Mouse (Mus musculus) C2C12 (cell line): ENCODE measurements around the gene Ampd2. TPM values are rescaled to one million over a fixed set of nuclear protein-coding genes. Genes with fewer than 3 reads are reported as not detected.

Experiments
- H3K27me3 ChIP-seq: one replicate; pipeline ENCODE4 v1.6.1; 2011; ENCODE audit not compliant: control insufficient read depth, insufficient read depth, insufficient read length
- H3K36me3 ChIP-seq: one replicate; pipeline ENCODE4 v1.6.1; 2011; ENCODE audit not compliant: control insufficient read depth, insufficient read depth
- H3K4me3 ChIP-seq: one replicate; pipeline ENCODE4 v1.5.1; 2011; ENCODE audit warnings: mild to moderate bottlenecking, control low read depth; ENCODE audit not compliant: poor library complexity, insufficient read depth, severe bottlenecking
- H3K79me2 ChIP-seq: one replicate; pipeline ENCODE4 v1.6.1; 2011; ENCODE audit not compliant: control insufficient read depth, insufficient read depth
- H3K79me3 ChIP-seq: one replicate; pipeline ENCODE4 v1.6.1; 2011; ENCODE audit warnings: low read depth, control low read depth
- H3ac ChIP-seq: one replicate; pipeline ENCODE3; 2011; ENCODE audit warnings: low read depth; ENCODE audit not compliant: control insufficient read depth, insufficient read length
- CEBPB ChIP-seq: IDR thresholded peaks from one replicate; pipeline ENCODE4 v1.6.1; 2011; ENCODE audit warnings: low read depth, mild to moderate bottlenecking, control low read depth, moderate library complexity
- CTCF ChIP-seq: IDR thresholded peaks from one replicate; pipeline ENCODE4 v1.5.1; 2011; ENCODE audit not compliant: control insufficient read depth, insufficient read depth, insufficient read length
- FOSL1 ChIP-seq: IDR thresholded peaks from one replicate; pipeline ENCODE4 v1.8.0; 2011; ENCODE audit warnings: mild to moderate bottlenecking, low read length; ENCODE audit not compliant: poor library complexity, insufficient read depth, severe bottlenecking
- MAX ChIP-seq: IDR thresholded peaks from one replicate; pipeline ENCODE4 v1.6.1; 2011; ENCODE audit warnings: mild to moderate bottlenecking, control low read depth
- MYOD1 ChIP-seq: IDR thresholded peaks from one replicate; pipeline ENCODE4 v1.6.1; 2011; ENCODE audit warnings: low read depth; ENCODE audit not compliant: control insufficient read depth, insufficient read length
- MYOG ChIP-seq: IDR thresholded peaks from one replicate; pipeline ENCODE4 v1.6.1; 2011; ENCODE audit not compliant: control insufficient read depth, insufficient read length; ENCODE audit errors: extremely low read depth
- USF1 ChIP-seq: IDR thresholded peaks from one replicate; pipeline ENCODE4 v1.6.1; 2011; ENCODE audit warnings: low read depth, mild to moderate bottlenecking, control low read depth, moderate library complexity
- polyA plus RNA-seq: library from polyadenylated mRNA; unstranded; fragments of >200 nt; fragmentation: generic; extraction: Trizol; gene quantifications from one replicate; pipeline ENCODE4 v1.2.1, GENCODE M21; 2012; ENCODE audit warnings: missing spikeins

The Ampd2 gene
- polyA plus RNA-seq, 1 experiment = 58.3 TPM

DNA sequence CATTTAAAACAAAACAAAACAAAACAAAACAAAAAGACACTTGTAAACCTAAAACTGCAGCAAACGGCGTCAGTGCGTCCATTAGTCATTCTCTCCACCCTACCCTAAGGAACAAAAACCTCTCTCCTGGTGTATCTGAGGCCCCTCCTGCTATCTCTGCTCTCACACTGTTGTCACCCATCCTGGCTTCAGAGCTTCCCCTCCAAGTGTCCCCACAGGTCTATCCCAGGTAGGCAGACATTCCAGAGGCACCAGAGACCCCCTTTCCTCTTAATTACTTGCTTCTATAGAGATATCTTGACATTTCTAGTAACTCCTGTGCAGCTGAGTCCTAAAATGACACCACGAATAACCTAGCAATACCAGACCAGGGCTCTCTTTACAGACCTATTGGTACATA lies 42.9 kb upstream of the Ampd2 start:
- TF ChIP-seq USF1 (no peak), CTCF (no peak), MYOG (no peak), MAX (no peak), FOSL1 (no peak), MYOD1 (no peak), CEBPB (no peak)
- H3K79me3 ChIP-seq = peaks cover 80% of the 10 kb centered on the region
- no peak overlapping the region for H3K4me3 ChIP-seq
- peaks cover 100% of the 10 kb centered on the region for H3K79me2 ChIP-seq
- H3K36me3 ChIP-seq = peaks cover 13% of the 10 kb centered on the region
- no peaks in the 10 kb centered on the region for H3K27me3 ChIP-seq
- no peak overlapping the region for H3ac ChIP-seq

GRCm38 (mm10) chr3:108128520-108128919 lies 42.1 kb upstream of the Ampd2 start:
- Histone ChIP-seq H3K27me3 (no peaks in the 10 kb centered on the region), H3K4me3 (no peak overlapping the region), H3K79me2 (peaks cover 97% of the 10 kb centered on the region), H3ac (no peak overlapping the region), H3K79me3 (peaks cover 72% of the 10 kb centered on the region), H3K36me3 (peaks cover 17% of the 10 kb centered on the region)
- no peak for TF ChIP-seq MYOD1
- no peak for TF ChIP-seq CTCF
- TF ChIP-seq USF1 = no peak
- no peak for TF ChIP-seq CEBPB

DNA sequence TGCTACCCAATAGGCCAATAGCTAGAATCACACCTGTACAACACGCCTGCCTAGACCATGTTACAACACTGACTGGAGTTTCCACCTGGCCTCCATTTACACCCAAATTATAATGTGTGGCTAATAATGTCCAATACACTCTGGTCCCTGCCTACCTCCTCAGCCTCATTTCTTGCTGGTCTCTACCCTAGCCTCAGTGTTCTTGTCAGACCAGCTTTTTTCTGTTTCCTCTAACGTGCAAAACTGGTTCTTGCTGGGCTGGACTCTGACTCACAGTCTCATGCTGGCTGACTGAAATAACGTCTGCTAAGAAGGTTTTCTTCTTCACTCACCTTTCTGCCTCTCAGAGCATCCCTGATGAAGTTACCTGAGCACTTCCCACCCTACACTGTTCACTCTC lies 39.9 kb upstream of the Ampd2 start:
- H3K79me2 ChIP-seq = peaks cover 75% of the 10 kb centered on the region
- no peak overlapping the region for H3K4me3 ChIP-seq
- H3K27me3 ChIP-seq = no peaks in the 10 kb centered on the region
- peaks cover 51% of the 10 kb centered on the region for H3K79me3 ChIP-seq
- H3K36me3 ChIP-seq = peaks cover 24% of the 10 kb centered on the region
- H3ac ChIP-seq = no peak overlapping the region
- TF ChIP-seq MYOD1 (no peak), CTCF (no peak), USF1 (no peak), CEBPB (no peak), FOSL1 (no peak), MAX (no peak), MYOG (no peak)

DNA sequence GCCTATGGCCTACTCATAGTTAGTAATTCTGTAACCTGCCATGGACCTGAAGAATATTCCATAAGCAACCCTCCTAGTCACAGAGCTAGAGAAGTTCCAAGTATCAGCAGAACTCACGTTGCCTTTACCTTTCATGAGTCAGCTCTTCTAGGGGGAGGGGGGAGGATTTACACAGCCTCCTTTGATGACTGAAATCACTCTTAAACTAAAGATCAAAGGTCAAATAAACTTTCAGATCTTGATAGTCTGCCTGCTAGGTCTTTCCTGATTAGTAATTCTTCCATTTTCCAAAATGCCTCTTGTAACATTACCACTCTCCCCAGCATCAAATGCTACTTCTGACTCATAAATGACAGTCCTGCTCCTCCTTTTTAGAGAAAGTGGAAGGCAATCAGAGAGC lies 37.7 kb upstream of the Ampd2 start:
- Histone ChIP-seq H3K4me3 (no peak overlapping the region), H3ac (no peak overlapping the region), H3K79me3 (peaks cover 31% of the 10 kb centered on the region), H3K79me2 (peaks cover 53% of the 10 kb centered on the region), H3K27me3 (no peaks in the 10 kb centered on the region), H3K36me3 (peaks cover 38% of the 10 kb centered on the region)
- TF ChIP-seq MAX (no peak), FOSL1 (no peak), MYOG (no peak), CTCF (no peak), USF1 (no peak), CEBPB (no peak), MYOD1 (no peak)

GRCm38 (mm10) chr3:108123242-108123641 lies 36.8 kb upstream of the Ampd2 start:
- Histone ChIP-seq H3ac (no peak overlapping the region), H3K36me3 (peaks cover 41% of the 10 kb centered on the region), H3K27me3 (no peaks in the 10 kb centered on the region), H3K79me3 (peaks cover 23% of the 10 kb centered on the region), H3K79me2 (peaks cover 44% of the 10 kb centered on the region), H3K4me3 (no peak overlapping the region)
- TF ChIP-seq MYOD1 = no peak
- TF ChIP-seq CEBPB = no peak
- no peak for TF ChIP-seq USF1
- TF ChIP-seq MAX = no peak
- TF ChIP-seq CTCF = no peak
- TF ChIP-seq MYOG = no peak
- TF ChIP-seq FOSL1 = no peak

GRCm38 (mm10) chr3:108121101-108121500 lies 34.6 kb upstream of the Ampd2 start:
- Histone ChIP-seq H3K27me3 (no peaks in the 10 kb centered on the region), H3K79me3 (peaks cover 10% of the 10 kb centered on the region), H3K4me3 (no peak overlapping the region), H3K36me3 (peaks cover 49% of the 10 kb centered on the region), H3ac (no peak overlapping the region), H3K79me2 (peaks cover 23% of the 10 kb centered on the region)
- TF ChIP-seq CEBPB = no peak
